Mouse (Mus musculus) liver, adult 2 months (tissue): Measurements from ENCODE around the gene Agap1. TPM values are rescaled to one million over a fixed set of nuclear protein-coding genes. Genes with fewer than 3 reads are reported as not detected.

Experiments used
- DNase-seq: peaks from one replicate; pipeline ENCODE4 v3.0.0-alpha.2; 2011; ENCODE audit warnings: low read depth, low spot score; ENCODE audit errors: extremely low read depth
- H3K27ac ChIP-seq: fragments of 200-500 bp; replicated peaks from 2 replicates; pipeline ENCODE4 v1.5.1; 2012; ENCODE audit warnings: low read depth, mild to moderate bottlenecking, control low read depth, inconsistent platforms, low read length; ENCODE audit not compliant: insufficient read depth
- H3K27me3 ChIP-seq: fragments of 200-500 bp; 2 replicates; pipeline ENCODE4 v1.6.1; 2012; ENCODE audit warnings: mild to moderate bottlenecking, moderate library complexity, low read length, inconsistent platforms; ENCODE audit not compliant: control insufficient read depth, insufficient read depth
- H3K36me3 ChIP-seq: fragments of 200-500 bp; 2 replicates; pipeline ENCODE4 v1.6.1; 2012; ENCODE audit warnings: low read length, inconsistent platforms; ENCODE audit not compliant: control insufficient read depth, insufficient read depth
- H3K4me1 ChIP-seq: fragments of 200-500 bp; 2 replicates; pipeline ENCODE4 v1.6.1; 2011; ENCODE audit warnings: low read length; ENCODE audit not compliant: control insufficient read depth, insufficient read depth
- H3K4me3 ChIP-seq: fragments of 200-500 bp; 2 replicates; pipeline ENCODE4 v1.5.1; 2011; ENCODE audit warnings: low read depth, mild to moderate bottlenecking, control low read depth, low read length, moderate library complexity; ENCODE audit not compliant: insufficient read depth
- H3K79me2 ChIP-seq: fragments of 200-500 bp; 2 replicates; pipeline ENCODE4 v1.6.1; 2012; ENCODE audit warnings: inconsistent platforms, mild to moderate bottlenecking, low read length, moderate library complexity; ENCODE audit not compliant: control insufficient read depth, insufficient read depth
- H3K9ac ChIP-seq: fragments of 200-500 bp; 2 replicates; pipeline ENCODE4 v1.6.1; 2012; ENCODE audit warnings: low read depth, mild to moderate bottlenecking, control low read depth, inconsistent platforms, low read length
- CTCF ChIP-seq: fragments of 200-500 bp; IDR thresholded peaks from 2 replicates; pipeline ENCODE4 v1.5.1; 2011; ENCODE audit warnings: low read depth, low read length, control low read depth
- POLR2A ChIP-seq: fragments of 200-500 bp; IDR thresholded peaks from 2 replicates; pipeline ENCODE4 v1.6.1; 2011; ENCODE audit warnings: low read length, control low read depth; ENCODE audit not compliant: insufficient read depth; ENCODE audit errors: extremely low read depth
- WGBS: fragments of 180-500 bp; shearing (Covaris S2); methylation state at CpG from one replicate; pipeline ENCODE4 v1.1.7; 2018; 5-methylcytosine and 5-hydroxymethylcytosine counted together
- polyA plus RNA-seq: library from polyadenylated mRNA; depleted of rRNA; stranded (reverse); fragments of >200 nt; gene quantifications from 2 replicates; pipeline ENCODE4 v1.2.3, GENCODE M21; 2012
- total RNA-seq: library from RNA; depleted of rRNA; stranded (reverse); fragments of >200 nt; gene quantifications from 2 replicates; pipeline ENCODE4 v1.2.3, GENCODE M21; 2014

Agap1 gene
- total and polyA plus RNA-seq, 2 experiments: 3.4 to 3.5 TPM

- peaks cover 8% of the 10 kb centered on the region; the same call in 1 of the 2 replicates for H3K4me1 ChIP-seq
- DNase-seq: no peak
- H3K4me3 ChIP-seq: no peak overlapping the region
- no peak overlapping the region for H3K27ac ChIP-seq
- WGBS: 85% methylated on average over 2 of the region's 2 CpGs
- no peak overlapping the region for H3K9ac ChIP-seq
- H3K27me3 ChIP-seq: no peaks in the 10 kb centered on the region
- H3K79me2 ChIP-seq: peaks cover 15% of the 10 kb centered on the region; the same call in 1 of the 2 replicates
- TF ChIP-seq POLR2A (no peak), CTCF (no peak)
- H3K36me3 ChIP-seq: no peaks in the 10 kb centered on the region
Observed at GRCm38 (mm10) chr1:89509196-89509595, 54.6 kb downstream of the Agap1 start.

- Histone ChIP-seq H3K4me1 (peaks cover 10% of the 10 kb centered on the region; the same call in 1 of the 2 replicates), H3K4me3 (no peak overlapping the region), H3K9ac (no peak overlapping the region), H3K36me3 (no peaks in the 10 kb centered on the region), H3K27ac (no peak overlapping the region), H3K27me3 (no peaks in the 10 kb centered on the region), H3K79me2 (peaks cover 8% of the 10 kb centered on the region; the same call in 1 of the 2 replicates)
- WGBS: 84% methylated on average over 8 of the region's 8 CpGs
- TF ChIP-seq CTCF (no peak), POLR2A (no peak)
- no peak for DNase-seq
Observed at GRCm38 (mm10) chr1:89509763-89510340, 55.2 kb downstream of the Agap1 start.

- H3K27ac ChIP-seq: no peak overlapping the region
- peaks cover 8% of the 10 kb centered on the region; the same call in 1 of the 2 replicates for H3K79me2 ChIP-seq
- no peaks in the 10 kb centered on the region for H3K36me3 ChIP-seq
- H3K9ac ChIP-seq: no peak overlapping the region
- peaks cover 11% of the 10 kb centered on the region for H3K4me1 ChIP-seq
- no peaks in the 10 kb centered on the region for H3K27me3 ChIP-seq
- no peak for DNase-seq
- H3K4me3 ChIP-seq: no peak overlapping the region
- TF ChIP-seq CTCF: no peak
- no peak for TF ChIP-seq POLR2A
- 87% methylated on average over 8 of the region's 8 CpGs for WGBS
Observed at GRCm38 (mm10) chr1:89510731-89511130, 56.1 kb downstream of the Agap1 start.

- Histone ChIP-seq H3K27ac (no peak overlapping the region), H3K79me2 (peaks cover 12% of the 10 kb centered on the region; the same call in 1 of the 2 replicates), H3K4me1 (peaks cover 15% of the 10 kb centered on the region), H3K36me3 (no peaks in the 10 kb centered on the region), H3K27me3 (no peaks in the 10 kb centered on the region), H3K9ac (no peak overlapping the region), H3K4me3 (no peak overlapping the region)
- peak; percentile 65 for DNase-seq
- TF ChIP-seq POLR2A (no peak), CTCF (no peak)
- whole genome bisulfite sequencing: 56% methylated on average over 8 of the region's 8 CpGs
Observed at GRCm38 (mm10) chr1:89513616-89514283, 59.1 kb downstream of the Agap1 start.

- H3K4me3 ChIP-seq: no peak overlapping the region
- no peak overlapping the region for H3K9ac ChIP-seq
- peaks cover 15% of the 10 kb centered on the region for H3K4me1 ChIP-seq
- H3K27ac ChIP-seq: peak overlapping the region; percentile 63
- H3K27me3 ChIP-seq: no peaks in the 10 kb centered on the region
- H3K79me2 ChIP-seq: peaks cover 19% of the 10 kb centered on the region; the same call in 1 of the 2 replicates
- TF ChIP-seq POLR2A (no peak), CTCF (no peak)
- 43% methylated on average over 11 of the region's 11 CpGs for WGBS
- peak; percentile 92 for DNase-seq
- H3K36me3 ChIP-seq: no peaks in the 10 kb centered on the region
Observed at GRCm38 (mm10) chr1:89515808-89516560, 61.4 kb downstream of the Agap1 start.
